Mouse (Mus musculus): ENCODE measurements around the gene Irf9.
A peak's percentile ranks its signal among the peaks of the same experiment; 100 is the strongest.

Irf9 gene

GRCm38 (mm10) chr14:55614565-55615178, 11.3 kb downstream of the Irf9 start:
- DNase-seq (ENCODE audit: low spot score in 2 of 2): no peak

- DNase-seq (ENCODE audit: low spot score in 2 of 2): no peak
These were observed 12.5 kb downstream of the Irf9 start for GRCm38 (mm10) chr14:55615876-55616275.

DNA sequence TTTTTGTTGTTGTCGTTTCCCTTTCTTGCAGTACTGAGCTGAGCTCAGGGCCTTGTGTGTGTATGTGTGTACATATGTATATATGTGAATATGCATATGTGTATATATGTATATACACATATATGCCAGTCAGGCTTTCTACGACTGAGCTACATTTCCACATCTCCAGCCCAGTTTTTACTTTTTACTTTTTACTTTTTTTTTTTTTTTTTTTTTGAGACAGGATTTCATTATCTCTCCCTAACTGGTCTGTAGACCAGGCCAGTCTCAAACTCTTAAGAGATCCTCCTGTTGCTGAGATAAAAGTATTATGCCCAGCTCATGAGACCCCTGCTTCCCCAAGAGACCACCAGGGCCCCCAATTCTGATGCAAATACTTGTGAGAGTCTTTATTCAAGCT, 13.5 kb downstream of the Irf9 start:
- DNase-seq (ENCODE audit: low spot score in 2 of 2): no peak

DNA sequence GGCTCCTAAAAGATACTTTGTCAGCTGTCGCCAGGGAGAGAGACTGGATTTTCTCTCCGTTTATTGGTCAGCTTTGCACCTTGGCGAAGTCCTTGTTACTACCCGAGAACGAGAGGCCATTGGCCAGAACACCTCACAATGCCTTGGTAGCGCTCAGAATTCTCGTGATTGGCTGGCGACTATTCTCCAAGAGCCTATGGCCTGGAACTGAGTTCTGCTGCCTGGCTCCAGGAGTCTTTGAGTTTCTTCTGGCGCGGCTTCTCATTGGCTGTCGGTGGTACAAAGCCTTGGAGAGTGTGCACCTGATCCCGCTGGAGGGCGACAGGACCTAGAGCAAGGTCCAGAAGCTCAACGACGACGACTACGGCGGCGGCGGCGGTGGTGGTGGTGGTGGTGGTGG, 14.5 kb downstream of the Irf9 start, which contains the start of gene Rec8:
Gene Rec8, plus strand, starts transcription at position 216 of the 400 bp plus-strand sequence.
- no peak for DNase-seq (ENCODE audit: low spot score in 2 of 2)

GRCm38 (mm10) chr14:55618486-55619195, 15.3 kb downstream of the Irf9 start:
- no peak for DNase-seq (ENCODE audit: low spot score in 2 of 2)

- no peak for DNase-seq (ENCODE audit: low spot score in 2 of 2)
These were observed 24.9 kb downstream of the Irf9 start for GRCm38 (mm10) chr14:55628077-55628827.

GRCm38 (mm10) chr14:55629312-55629711, 25.9 kb downstream of the Irf9 start:
- peak in 1 of 2 experiments; percentile 47 for DNase-seq (ENCODE audit: low spot score in 2 of 2)

- DNase-seq (ENCODE audit: low spot score in 2 of 2): peak; percentile 16 to 66
These were observed 31.6 kb downstream of the Irf9 start for GRCm38 (mm10) chr14:55634874-55635522.

- DNase-seq (ENCODE audit: low spot score in 2 of 2): peak in 1 of 2 experiments; percentile 81
These were observed 32.2 kb downstream of the Irf9 start, which contains the start of gene Ipo4 for GRCm38 (mm10) chr14:55635523-55636007. Ipo4 (minus strand) TSS chr14:55635957.

DNA sequence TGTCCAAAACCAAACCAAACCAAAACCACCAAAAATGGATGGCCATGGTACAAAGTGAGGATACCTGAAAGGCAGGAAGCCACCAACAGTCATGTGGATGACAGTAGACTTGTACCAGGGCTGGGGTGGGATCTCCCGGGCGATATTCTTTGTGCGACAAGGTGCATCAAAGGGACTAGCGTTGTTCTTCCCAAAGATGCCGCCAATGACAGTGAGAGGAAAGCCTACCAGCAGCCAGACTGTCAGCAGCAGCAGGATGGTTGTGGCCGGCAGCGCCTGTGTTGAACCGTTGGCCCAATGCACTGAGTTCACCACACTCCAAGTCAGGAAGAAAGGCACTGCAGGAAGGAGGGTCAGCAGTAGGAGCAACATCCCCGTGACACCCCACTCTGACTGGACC, 34.4 kb downstream of the Irf9 start, which contains the start of gene Gm49378:
Gene Gm49378, minus strand, starts transcription at position 101 of the 400 bp plus-strand sequence.
- no peak for DNase-seq (ENCODE audit: low spot score in 2 of 2)

DNA sequence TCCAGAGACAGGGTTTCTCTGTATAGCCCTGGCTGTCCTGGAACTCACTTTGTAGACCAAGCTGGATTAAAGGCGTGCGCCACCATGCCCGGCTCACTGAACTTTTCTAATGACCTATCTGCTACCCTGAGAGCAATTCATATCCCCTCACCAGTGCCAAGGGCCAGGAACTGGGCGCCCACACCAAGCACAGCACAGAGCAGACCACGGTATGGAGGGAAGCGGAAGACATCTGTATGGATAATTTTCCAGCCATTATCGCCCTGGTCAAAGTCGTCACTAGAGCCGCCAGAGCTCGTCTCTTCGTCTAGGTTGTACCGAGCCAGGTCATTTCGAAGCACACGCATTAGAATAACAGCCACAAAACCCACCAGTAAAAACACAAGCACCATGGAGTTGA, 37.4 kb downstream of the Irf9 start:
- DNase-seq (ENCODE audit: low spot score in 2 of 2): no peak

DNA sequence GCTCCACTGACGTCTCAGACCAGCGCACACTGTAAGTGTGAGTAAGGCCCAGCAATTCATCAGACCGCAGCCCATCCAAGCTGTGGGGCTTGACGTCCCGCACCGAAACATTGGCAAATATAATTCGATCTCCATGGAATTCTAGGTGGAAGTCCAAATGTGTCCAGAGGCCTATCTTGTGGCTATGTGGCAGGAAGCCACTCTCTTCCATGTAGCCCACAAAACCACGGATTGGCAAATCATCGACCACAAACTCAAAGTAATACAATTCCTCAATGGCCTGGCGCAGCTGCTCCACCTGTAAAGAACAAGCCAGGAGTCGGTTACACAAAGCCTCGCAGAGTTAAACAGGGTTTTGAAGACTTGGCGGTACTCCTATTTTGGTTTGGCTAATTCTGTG, 37.9 kb downstream of the Irf9 start:
- no peak for DNase-seq (ENCODE audit: low spot score in 2 of 2)

- DNase-seq (ENCODE audit: low spot score in 2 of 2): no peak
These were observed 39.3 kb downstream of the Irf9 start for GRCm38 (mm10) chr14:55642679-55643059.

DNA sequence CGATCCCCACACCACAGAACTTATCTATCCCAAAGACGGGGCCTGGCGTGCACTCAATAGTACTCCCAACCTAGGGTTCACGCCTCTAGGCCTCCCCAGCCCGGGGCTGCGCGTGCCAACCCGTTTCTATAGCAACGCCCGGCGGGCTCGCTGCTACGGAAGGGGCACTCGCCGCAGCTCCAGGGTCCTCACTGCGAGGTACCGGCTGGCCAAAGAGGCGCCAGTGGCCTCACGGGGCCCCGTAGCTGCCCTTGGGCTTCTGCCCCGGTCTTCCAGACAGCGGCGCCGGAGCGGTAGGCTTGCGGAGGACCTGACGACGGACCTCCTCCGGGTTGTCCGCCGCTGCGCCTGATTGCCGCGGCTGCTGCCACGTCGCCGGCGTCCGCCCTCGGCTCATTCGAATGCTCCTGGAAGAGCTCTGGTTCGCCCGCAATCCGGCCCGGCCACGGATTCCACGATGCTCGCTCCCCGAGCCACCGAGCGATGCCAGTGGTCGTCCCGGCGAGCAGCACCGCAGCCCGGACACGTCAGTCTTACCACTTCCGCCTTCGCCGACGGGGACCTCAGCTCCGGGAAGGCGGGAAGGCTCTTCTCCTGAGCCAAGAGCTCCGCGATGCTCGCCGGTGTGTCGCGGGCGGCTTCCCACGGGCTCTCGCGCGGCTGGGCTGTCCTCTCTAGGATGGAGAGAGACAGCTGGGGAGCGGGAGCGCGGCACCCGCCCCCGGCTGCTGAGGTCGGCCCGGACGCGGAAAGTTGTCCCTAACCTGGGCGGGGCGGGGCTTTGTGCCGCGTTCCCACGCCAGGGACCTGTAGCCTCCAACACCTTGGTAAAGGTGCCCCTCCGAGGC, 39.9 kb downstream of the Irf9 start, which contains the start of gene Tm9sf1:
Gene Tm9sf1, minus strand, starts transcription at position 747 of the 848 bp plus-strand sequence.
- DNase-seq (ENCODE audit: low spot score in 2 of 2): peak; percentile 79 to 96

DNA sequence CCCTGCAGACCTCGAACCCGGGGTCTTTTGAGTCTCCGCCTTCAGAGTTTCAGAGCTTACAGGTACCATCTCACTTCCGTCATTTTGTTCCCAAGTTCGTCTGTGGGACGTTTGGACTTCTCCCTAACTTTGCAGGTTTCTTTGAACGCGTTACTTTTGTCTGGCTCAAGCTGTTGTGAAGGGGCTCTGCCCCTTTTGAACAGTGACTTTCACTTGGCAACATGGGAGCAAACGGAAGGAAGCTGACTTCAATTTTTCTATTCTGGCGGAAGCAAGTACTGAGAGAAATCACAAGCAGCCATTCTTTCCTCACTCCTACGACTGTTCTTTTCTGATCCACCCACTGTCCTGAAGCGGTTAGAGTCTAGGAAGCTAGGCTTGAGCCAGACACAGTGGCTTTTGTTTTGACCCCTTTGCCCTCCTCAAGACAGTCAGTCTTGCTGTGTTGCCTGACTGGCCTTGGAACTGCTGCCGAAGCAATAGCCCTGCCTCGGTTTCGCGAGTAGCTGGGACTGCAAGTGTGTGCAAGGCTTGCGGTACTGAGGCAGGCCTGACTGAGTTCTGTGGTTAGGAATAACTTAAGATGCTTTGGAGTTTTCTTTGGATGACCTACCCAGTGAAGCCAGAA, 41.0 kb downstream of the Irf9 start:
- no peak for DNase-seq (ENCODE audit: low spot score in 2 of 2)

GRCm38 (mm10) chr14:55649884-55650283, 46.5 kb downstream of the Irf9 start, which contains the start of gene Tssk4:
Tssk4 (plus strand) TSS chr14:55650184.
- DNase-seq (ENCODE audit: low spot score in 2 of 2): no peak

GRCm38 (mm10) chr14:55651528-55651927, 48.2 kb downstream of the Irf9 start:
- DNase-seq (ENCODE audit: low spot score in 2 of 2): no peak

DNA sequence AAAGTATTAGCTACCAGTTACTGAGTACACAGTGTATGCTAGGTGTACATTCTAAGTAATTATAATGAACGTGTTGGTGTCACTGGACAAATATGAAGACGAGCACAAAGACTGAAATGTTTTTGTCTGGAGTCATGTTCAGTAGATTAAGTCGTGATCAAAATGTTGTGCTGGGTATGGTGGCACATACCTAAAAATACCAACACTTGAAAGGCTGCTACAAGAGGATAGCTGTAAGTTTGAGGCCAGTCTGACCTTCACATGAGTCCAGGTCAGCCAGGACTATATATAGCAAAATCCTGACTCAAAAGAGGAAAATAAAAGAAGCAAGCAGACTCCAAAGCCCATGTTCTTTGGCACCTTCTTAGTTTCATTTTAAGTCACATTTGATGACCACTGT, 53.6 kb downstream of the Irf9 start:
- DNase-seq (ENCODE audit: low spot score in 2 of 2): no peak

GRCm38 (mm10) chr14:55658011-55658410, 54.6 kb downstream of the Irf9 start:
- no peak for DNase-seq (ENCODE audit: low spot score in 2 of 2)

Data from urinary bladder, adult 18-20 months (tissue).